Comparison of ENCODE assay signal across 9 mouse cellular contexts in the genomic region with DNA sequence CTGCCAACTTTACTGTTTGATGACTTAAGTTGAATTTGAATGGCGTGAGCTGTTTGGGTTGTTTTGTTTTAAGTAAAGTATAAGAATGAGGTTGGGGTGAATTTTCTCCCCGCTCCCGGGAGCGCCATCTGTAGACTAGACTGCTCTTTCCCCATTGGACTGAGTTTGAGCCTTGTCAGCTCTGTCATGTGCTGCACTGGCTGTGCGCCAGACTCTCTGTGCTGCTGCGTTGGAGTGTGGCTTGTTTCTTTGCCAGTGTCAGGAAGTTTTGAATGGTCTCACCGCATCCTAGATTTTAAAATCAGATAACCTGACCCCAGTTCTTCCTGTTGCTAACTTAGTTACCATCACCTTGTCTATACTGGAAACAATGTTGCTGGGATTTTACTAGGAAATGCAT.
DNase-seq lines count a peak whose midpoint lies in the region; ATAC-seq lines count a peak whose summit lies in the region.
"Had no signal": no experiment of that assay in that cellular context is flagged by ENCODE, and none has a peak within 500 bp of the region (broad histone marks: within the 10 kb centered on the region; RNA-seq: fewer than 3 reads in every experiment).

No protein-coding gene starts in this region.

- intact Hi-C loops in heart, postnatal 25 days (cut with DNase I): loop anchor here (5.0 kb wide), 2 partner anchors 57 to 118 kb away; a partner anchor contains a TSS

- no peak overlapping the region for H3K4me2 ChIP-seq in midbrain, embryonic 13.5 days (replicated peaks)
- H3K4me2 ChIP-seq in midbrain, embryonic 11.5 days: no peak overlapping the region
- H3K4me2 ChIP-seq in forebrain, embryonic 15.5 days (replicated peaks): no peak overlapping the region
- H3K4me2 ChIP-seq: neural tube, embryonic 12.5 days had no signal

- no peak overlapping the region for H3K4me3 ChIP-seq in midbrain, embryonic 13.5 days (replicated peaks)
- H3K4me3 ChIP-seq in midbrain, embryonic 11.5 days (ENCODE audit: low read depth, low read length): no peak overlapping the region
- no peak overlapping the region for H3K4me3 ChIP-seq in forebrain, embryonic 15.5 days
- H3K4me3 ChIP-seq: neural tube, embryonic 12.5 days had no signal

- H3K36me3 ChIP-seq in midbrain, embryonic 13.5 days: no peaks in the 10 kb centered on the region
- H3K36me3 ChIP-seq in midbrain, embryonic 11.5 days (ENCODE audit: control insufficient read depth, insufficient read depth, low read length): no peaks in the 10 kb centered on the region
- no peaks in the 10 kb centered on the region for H3K36me3 ChIP-seq in forebrain, embryonic 15.5 days
- H3K36me3 ChIP-seq: neural tube, embryonic 12.5 days had no signal

- no peak overlapping the region for H3K9ac ChIP-seq in midbrain, embryonic 13.5 days (replicated peaks)
- H3K9ac ChIP-seq in midbrain, embryonic 11.5 days (ENCODE audit: low read length): no peak overlapping the region
- H3K9ac ChIP-seq in forebrain, embryonic 15.5 days (replicated peaks): no peak overlapping the region
- H3K9ac ChIP-seq: neural tube, embryonic 12.5 days had no signal

- H3K27me3 ChIP-seq in midbrain, embryonic 13.5 days: no peaks in the 10 kb centered on the region
- no peaks in the 10 kb centered on the region for H3K27me3 ChIP-seq in midbrain, embryonic 11.5 days (ENCODE audit: control insufficient read depth, insufficient read depth, low read length)
- no peaks in the 10 kb centered on the region for H3K27me3 ChIP-seq in forebrain, embryonic 15.5 days
- H3K27me3 ChIP-seq: neural tube, embryonic 12.5 days had no signal

- no peak for DNase-seq in midbrain, embryonic 11.5 days (ENCODE audit: low spot score, missing footprints)
- DNase-seq in brain, embryonic 18.5 days (ENCODE audit: low read depth, low spot score): peak; percentile 37
- DNase-seq in heart, postnatal 25 days (ENCODE audit: low spot score): peak; percentile 51
- DNase-seq in layer of hippocampus, postnatal 14 days (ENCODE audit: low spot score in 2 of 2): peak; percentile 42 to 60
- DNase-seq in lung, postnatal 4 days: peak; percentile 71 to 81
- DNase-seq in thymus, postnatal 25 days: peak; percentile 47

- no peaks in the 10 kb centered on the region for H3K9me3 ChIP-seq in midbrain, embryonic 13.5 days
- H3K9me3 ChIP-seq in midbrain, embryonic 11.5 days (ENCODE audit: control insufficient read depth, low read length): no peaks in the 10 kb centered on the region
- H3K9me3 ChIP-seq in forebrain, embryonic 15.5 days: no peaks in the 10 kb centered on the region
- H3K9me3 ChIP-seq: neural tube, embryonic 12.5 days had no signal

- ATAC-seq in midbrain, embryonic 13.5 days: peak; percentile 51; the same call in 1 of the 2 replicates
- no peak for ATAC-seq in midbrain, embryonic 11.5 days (ENCODE audit: low FRiP score)
- ATAC-seq in forebrain, embryonic 15.5 days (replicated peaks): peak; percentile 86

- H3K27ac ChIP-seq in midbrain, embryonic 13.5 days: no peak overlapping the region
- no peak overlapping the region for H3K27ac ChIP-seq in midbrain, embryonic 11.5 days (ENCODE audit: low read depth, low read length)
- peak overlapping the region; percentile 23; the same call in 1 of the 2 replicates for H3K27ac ChIP-seq in forebrain, embryonic 15.5 days (replicated peaks)
- H3K27ac ChIP-seq: neural tube, embryonic 12.5 days had no signal

- 53% methylated on average over 7 of the region's 7 CpGs for WGBS in midbrain, embryonic 13.5 days
- 73% methylated on average over 7 of the region's 7 CpGs for WGBS in midbrain, embryonic 11.5 days
- WGBS in forebrain, embryonic 15.5 days: 7% methylated on average over 7 of the region's 7 CpGs

- H3K4me1 ChIP-seq in midbrain, embryonic 13.5 days (replicated peaks): peaks cover 47% of the 10 kb centered on the region
- peaks cover 9% of the 10 kb centered on the region for H3K4me1 ChIP-seq in midbrain, embryonic 11.5 days (ENCODE audit: control insufficient read depth, insufficient read depth, low read length)
- H3K4me1 ChIP-seq in forebrain, embryonic 15.5 days: peaks cover 27% of the 10 kb centered on the region
